Mouse (Mus musculus): Measurements from ENCODE around the gene Sytl1.

Sytl1 gene

DNA sequence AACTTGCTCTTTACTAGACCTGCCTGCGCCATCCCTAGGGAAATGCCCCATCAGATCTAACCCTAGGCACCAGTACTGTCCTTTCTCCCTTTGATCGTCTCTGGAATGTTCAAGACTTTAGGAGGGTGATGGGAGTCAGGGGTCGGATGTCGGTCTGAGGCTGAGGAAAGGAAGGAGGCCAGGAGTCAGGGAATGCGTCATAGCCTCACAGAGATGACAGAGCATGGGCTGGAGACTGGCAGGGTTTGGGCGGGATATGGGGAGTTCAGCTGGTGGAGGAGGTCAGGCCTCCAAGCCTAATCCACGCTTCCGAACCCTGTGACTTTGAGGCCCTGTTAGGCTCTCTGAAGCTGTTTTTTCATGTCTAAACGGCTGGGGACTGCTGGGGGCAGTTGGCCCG, 49.3 kb downstream of the Sytl1 start:
- in situ Hi-C loops (cut with MboI; ENCODE audit: low sequenced_read_pairs) = no loop called here

DNA sequence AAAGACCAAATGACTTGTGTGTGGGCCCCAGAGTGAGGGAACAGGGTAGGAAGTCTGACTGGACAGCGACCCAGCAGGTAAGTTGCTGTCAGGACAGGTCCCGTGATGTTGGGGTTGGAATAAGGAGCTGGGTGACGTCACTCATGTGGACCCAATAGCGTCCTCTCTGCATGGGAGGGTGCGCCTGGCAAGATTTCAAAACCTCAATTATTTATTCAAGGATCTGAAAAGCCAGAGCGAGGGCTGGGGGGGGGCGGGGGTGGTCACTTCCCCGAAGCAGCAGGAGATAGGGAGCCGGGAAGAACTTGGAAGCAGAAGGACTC, 49.7 kb downstream of the Sytl1 start:
- in situ Hi-C loops (cut with MboI; ENCODE audit: low sequenced_read_pairs) = no loop called here

DNA sequence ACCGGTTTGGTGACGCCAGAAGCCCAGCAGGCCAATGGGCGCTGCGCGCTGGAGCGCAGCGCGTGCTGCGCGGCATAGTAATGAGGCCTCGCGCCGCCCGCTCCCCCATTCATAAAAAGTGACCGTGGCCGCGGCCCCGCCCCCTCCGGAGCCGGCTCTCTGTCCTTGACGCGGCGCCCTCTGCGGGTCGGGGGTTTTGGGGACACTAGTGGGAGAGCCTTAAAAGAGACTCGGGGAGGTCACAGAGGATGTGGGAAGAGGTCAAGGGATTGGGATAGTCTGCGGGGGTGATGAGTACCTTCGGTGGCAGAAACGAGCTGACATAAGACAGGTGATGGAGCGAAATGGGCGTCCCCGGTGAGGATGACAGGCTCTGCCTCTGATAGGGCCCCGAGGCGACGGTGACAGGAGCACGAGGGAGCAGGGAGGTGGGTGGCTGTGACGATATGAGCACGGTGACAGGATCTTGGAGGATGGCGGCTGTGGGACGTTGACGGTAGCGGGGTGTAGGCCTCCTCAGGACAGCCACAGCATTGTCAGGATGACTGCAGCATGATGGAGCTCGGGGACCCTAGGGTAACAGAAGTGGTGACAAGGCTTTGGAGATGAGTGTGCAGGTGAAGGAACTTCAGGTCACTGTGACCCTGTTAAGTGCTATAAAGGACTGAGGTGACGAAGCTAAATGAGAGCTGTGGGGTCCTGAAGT, 50.2 kb downstream of the Sytl1 start:
- in situ Hi-C loops (cut with MboI; ENCODE audit: low sequenced_read_pairs) = no loop called here

DNA sequence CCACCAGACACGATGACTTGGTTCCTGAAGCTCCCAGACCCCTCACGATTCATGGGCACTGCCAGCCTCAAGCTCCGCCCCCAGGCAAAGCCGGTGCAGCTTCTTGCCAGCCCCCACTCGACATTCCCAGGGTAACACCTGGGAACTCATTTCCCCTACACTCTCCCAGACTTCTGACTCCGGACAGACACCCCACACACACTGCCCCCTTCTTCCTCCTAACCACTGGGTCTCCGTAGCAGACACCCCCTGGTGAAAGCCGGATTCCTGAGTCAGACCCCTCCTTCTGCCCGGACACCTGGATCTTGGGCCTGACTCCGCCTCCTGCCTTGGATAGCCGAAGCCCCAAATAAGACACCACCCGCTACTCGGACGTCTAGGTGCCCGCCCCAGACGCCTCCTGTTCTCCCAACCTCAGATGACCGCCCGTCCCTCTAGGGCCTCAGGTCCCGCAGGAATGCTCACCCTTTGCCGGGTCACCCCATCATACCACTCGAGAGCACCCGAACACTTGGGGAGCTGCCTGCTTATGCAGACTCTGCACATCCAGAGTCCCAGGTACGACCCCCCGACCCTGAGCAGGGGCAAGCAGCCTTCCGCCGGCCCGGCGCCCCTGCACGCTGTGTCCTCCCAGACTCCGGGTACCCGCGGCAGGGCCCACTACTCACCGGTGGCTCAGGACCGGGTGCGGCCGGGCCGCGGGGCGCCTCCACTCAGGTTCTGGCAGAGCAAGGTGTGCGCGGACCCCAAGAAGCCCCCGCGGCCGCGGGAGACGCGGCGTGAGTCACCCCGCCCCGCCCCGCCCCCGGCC, 51.0 kb downstream of the Sytl1 start, which contains the start of the genes Cd164l2 and Gpr3:
Cd164l2 (plus strand) TSS at position 381 of the 811 bp plus-strand sequence.
Gpr3 (minus strand) TSS at position 786 of the 811 bp plus-strand sequence.
- in situ Hi-C loops (cut with MboI; ENCODE audit: low sequenced_read_pairs) = no loop called here

DNA sequence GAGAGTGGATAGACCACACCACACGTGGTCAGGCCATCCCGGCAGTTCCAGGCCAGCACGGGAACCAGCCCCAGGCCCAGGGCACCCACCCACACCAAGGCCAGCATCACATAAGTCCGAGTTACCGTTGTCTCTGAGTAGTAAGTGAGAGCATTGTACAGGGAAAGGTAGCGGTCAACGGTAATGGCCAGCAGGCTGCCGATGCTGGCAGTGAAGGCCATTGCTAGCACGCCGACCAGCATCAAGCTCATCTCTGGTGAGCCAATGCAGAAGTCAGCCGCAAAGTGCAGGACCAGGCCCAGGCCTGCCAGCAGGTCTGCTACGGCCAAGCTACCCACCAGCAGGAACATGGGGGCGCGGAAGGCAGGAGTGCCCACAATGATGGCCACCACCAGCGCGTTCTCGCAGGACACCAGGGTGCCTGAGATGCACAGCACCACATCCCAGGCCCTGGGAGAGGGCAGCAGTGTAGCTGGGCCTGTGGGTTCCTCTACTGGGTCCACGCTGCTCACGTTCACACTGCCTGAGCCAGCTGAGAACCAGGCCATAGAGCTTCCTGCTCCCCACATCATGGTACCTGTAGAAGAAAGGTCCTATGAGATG, 52.0 kb downstream of the Sytl1 start:
- in situ Hi-C loops (cut with MboI; ENCODE audit: low sequenced_read_pairs) = no loop called here

DNA sequence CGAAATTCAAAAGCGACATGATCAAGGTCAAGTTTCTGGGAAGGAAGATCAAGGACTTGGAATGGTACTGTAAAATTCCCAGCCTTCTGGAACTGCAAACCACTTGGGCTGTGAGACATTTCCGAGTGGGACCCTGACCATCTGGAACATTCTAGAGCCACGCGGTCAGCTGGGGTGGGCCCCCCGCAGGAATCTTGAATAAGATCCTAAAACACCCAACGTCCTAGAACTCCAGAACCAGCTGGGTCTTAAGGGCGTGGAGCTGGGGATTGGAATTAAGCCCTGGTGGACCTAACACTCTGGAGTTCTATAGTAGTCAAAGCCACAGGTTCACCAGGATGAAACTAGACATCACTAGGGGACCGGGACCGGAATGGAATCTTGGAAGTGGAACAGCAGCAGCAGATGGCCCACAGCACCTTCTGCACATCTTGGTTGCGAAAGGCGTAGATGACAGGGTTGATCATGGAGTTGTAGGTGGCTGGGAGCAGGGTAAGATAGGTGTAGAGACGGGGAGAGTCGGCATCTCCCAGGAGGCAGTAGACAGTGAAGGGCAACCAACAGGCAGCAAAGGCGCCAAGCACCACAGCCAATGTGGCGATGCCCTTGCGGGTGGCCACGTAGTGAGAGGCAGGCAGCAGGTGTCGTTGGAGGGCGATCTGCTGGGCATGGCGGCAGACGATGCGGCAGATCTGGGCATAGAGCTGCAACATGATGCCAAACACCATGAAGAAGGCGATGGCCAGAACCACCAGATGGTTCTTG, 52.7 kb downstream of the Sytl1 start:
- in situ Hi-C loops (cut with MboI; ENCODE audit: low sequenced_read_pairs) = no loop called here

DNA sequence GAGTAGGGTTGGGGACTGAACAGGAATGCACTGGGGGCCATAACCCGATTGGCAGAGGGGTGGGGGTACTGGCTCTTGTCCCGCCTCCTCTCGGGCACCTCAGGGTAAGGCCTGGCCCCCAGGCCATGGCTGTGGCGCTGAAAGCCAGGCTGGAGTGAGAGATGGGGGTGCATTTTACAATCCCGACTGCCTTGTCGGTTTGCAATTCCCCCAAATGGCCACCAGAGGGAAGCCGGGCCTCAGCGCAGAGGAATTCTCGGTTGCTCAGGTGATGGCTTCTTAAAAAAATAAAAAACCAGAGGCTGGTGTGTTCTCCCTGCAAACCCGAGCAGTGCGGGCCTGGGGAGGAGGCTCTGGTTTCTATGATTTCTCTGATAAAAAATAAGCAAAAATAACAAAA, 53.5 kb downstream of the Sytl1 start:
- in situ Hi-C loops (cut with MboI; ENCODE audit: low sequenced_read_pairs) = no loop called here

DNA sequence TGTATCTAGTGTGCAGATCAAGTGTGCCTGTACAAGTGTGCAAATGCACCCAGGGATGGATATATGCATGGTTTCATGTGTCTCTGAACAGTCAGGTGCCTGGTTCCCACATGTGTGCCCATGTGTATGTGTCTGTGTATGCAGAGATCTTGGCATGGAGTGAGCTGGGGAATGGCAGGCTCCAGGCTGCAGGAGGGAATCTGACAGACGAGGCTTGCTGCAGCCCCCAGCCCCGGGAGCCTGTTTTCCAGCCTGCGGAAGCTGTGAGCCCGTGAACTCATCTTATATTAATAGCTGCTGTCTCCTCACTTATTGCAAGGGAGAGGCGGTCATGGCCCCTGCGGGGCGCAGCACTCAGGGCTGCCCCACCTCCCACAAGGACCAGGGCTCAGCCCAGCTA, 58.5 kb downstream of the Sytl1 start:
- in situ Hi-C loops (cut with MboI; ENCODE audit: low sequenced_read_pairs) = no loop called here

DNA sequence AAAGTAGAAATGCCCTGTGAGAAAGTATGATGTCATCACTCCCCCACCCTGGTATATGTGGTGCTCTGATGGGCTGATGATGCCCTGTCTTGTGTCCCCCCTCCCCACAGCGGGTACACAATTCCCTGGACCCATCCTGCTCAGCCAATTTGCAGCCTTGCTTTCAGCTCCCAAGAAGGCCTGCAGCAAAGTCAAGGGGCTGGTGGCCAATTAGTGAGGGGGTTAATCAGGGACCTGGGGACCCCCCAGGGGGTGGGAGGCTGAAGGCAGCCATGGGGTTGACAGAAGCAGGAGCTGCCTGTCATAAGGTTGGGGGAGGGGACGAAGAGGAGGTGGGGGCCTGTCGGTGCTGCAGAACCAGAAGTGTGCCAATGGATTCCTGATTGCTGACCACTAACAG, 59.3 kb downstream of the Sytl1 start:
- in situ Hi-C loops (cut with MboI; ENCODE audit: low sequenced_read_pairs) = no loop called here
